ENCODE assay signal across 33 mouse cellular contexts in genomic region chr13:19407953-19408352, GRCm38 (mm10).
"Had no signal": no experiment of that assay in that cellular context is flagged by ENCODE, and none has a peak within 500 bp of the region (broad histone marks: within the 10 kb centered on the region; RNA-seq: fewer than 3 reads in every experiment).

No protein-coding gene starts in this region.

- H3K27ac ChIP-seq: heart, embryonic 10.5 days; heart, embryonic 13.5 days; heart, embryonic 15.5 days; hindbrain, embryonic 10.5 days; hindbrain, embryonic 12.5 days; hindbrain, embryonic 13.5 days; hindbrain, embryonic 14.5 days; hindbrain, embryonic 15.5 days; hindbrain, postnatal 0 days; kidney, embryonic 15.5 days; kidney, postnatal 0 days; layer of hippocampus, adult 2 months; left cerebral cortex, adult 2 months had no signal

- H3K4me1 ChIP-seq: heart, embryonic 10.5 days; heart, embryonic 12.5 days; heart, embryonic 13.5 days; heart, embryonic 15.5 days; hindbrain, embryonic 10.5 days; hindbrain, embryonic 12.5 days; hindbrain, embryonic 13.5 days; hindbrain, embryonic 15.5 days; kidney, embryonic 15.5 days had no signal

- H3K4me3 ChIP-seq: heart, embryonic 10.5 days; heart, embryonic 12.5 days; heart, embryonic 13.5 days; heart, embryonic 15.5 days; hindbrain, embryonic 10.5 days; hindbrain, embryonic 12.5 days; hindbrain, embryonic 13.5 days; hindbrain, embryonic 15.5 days; kidney, embryonic 15.5 days; layer of hippocampus, adult 2 months; left cerebral cortex, adult 2 months had no signal

- H3K36me3 ChIP-seq: heart, embryonic 10.5 days; heart, embryonic 12.5 days; heart, embryonic 13.5 days; heart, embryonic 15.5 days; hindbrain, embryonic 10.5 days; hindbrain, embryonic 12.5 days; hindbrain, embryonic 15.5 days; kidney, embryonic 15.5 days had no signal

- H3K9me3 ChIP-seq: heart, embryonic 10.5 days; heart, embryonic 12.5 days; heart, embryonic 13.5 days; heart, embryonic 15.5 days; hindbrain, embryonic 10.5 days; hindbrain, embryonic 12.5 days; hindbrain, embryonic 13.5 days; hindbrain, embryonic 15.5 days; kidney, embryonic 15.5 days had no signal

- H3K4me2 ChIP-seq: heart, embryonic 11.5 days; heart, embryonic 12.5 days; heart, embryonic 13.5 days; heart, embryonic 15.5 days; hindbrain, embryonic 12.5 days; hindbrain, embryonic 13.5 days; hindbrain, embryonic 14.5 days; hindbrain, embryonic 15.5 days; kidney, embryonic 15.5 days had no signal

- H3K27me3 ChIP-seq: heart, embryonic 12.5 days; heart, embryonic 13.5 days; heart, embryonic 15.5 days; hindbrain, embryonic 12.5 days; hindbrain, embryonic 13.5 days; hindbrain, embryonic 15.5 days; kidney, embryonic 15.5 days had no signal

- H3K9ac ChIP-seq: heart, embryonic 12.5 days; heart, embryonic 13.5 days; heart, embryonic 15.5 days; hindbrain, embryonic 12.5 days; hindbrain, embryonic 13.5 days; hindbrain, embryonic 14.5 days; hindbrain, embryonic 15.5 days; kidney, embryonic 15.5 days had no signal

- ATAC-seq: hindbrain, embryonic 16.5 days; hindbrain, postnatal 0 days; inflammation-experienced regulatory T-cells, adult 6 months had no signal

- DNase-seq: heart, postnatal 10 days; heart, postnatal 14 days; heart, postnatal 36 days; heart, postnatal 4 days; kidney, adult 11 months; kidney, adult 18-20 months; kidney, adult 2 months; kidney, adult 8-10 months; kidney, adult 9 months; kidney, postnatal 10 days; kidney, postnatal 14 days; kidney, postnatal 25 days; kidney, postnatal 36 days; kidney, postnatal 4 days; layer of hippocampus, adult 9-11 months; layer of hippocampus, postnatal 36 days had no signal
